Mouse (Mus musculus) cortical plate, adult 2 months (tissue): ENCODE data around the gene Chrnb1.
A peak's percentile ranks its signal among the peaks of the same experiment; 100 is the strongest.

ENCODE experiments used
- CTCF ChIP-seq: fragments of 200-500 bp; IDR thresholded peaks from 2 replicates; pipeline ENCODE4 v1.5.1; 2011; ENCODE audit warnings: mild to moderate bottlenecking, control low read depth, low read length; ENCODE audit not compliant: insufficient read depth; ENCODE audit errors: extremely low read depth
- POLR2A ChIP-seq: fragments of 200-500 bp; IDR thresholded peaks from 2 replicates; pipeline ENCODE4 v1.6.1; 2011; ENCODE audit warnings: mild to moderate bottlenecking, low read length, control low read depth; ENCODE audit not compliant: insufficient read depth; ENCODE audit errors: extremely low read depth

- TF ChIP-seq POLR2A: peak; percentile 60
- TF ChIP-seq CTCF: no peak
These were observed 42.4 kb upstream of the Chrnb1 start, which contains the start of gene Tmem256 for GRCm38 (mm10) chr11:69837952-69838713.
